Mouse (Mus musculus): ENCODE measurements around the gene Pheta2.

DNA sequence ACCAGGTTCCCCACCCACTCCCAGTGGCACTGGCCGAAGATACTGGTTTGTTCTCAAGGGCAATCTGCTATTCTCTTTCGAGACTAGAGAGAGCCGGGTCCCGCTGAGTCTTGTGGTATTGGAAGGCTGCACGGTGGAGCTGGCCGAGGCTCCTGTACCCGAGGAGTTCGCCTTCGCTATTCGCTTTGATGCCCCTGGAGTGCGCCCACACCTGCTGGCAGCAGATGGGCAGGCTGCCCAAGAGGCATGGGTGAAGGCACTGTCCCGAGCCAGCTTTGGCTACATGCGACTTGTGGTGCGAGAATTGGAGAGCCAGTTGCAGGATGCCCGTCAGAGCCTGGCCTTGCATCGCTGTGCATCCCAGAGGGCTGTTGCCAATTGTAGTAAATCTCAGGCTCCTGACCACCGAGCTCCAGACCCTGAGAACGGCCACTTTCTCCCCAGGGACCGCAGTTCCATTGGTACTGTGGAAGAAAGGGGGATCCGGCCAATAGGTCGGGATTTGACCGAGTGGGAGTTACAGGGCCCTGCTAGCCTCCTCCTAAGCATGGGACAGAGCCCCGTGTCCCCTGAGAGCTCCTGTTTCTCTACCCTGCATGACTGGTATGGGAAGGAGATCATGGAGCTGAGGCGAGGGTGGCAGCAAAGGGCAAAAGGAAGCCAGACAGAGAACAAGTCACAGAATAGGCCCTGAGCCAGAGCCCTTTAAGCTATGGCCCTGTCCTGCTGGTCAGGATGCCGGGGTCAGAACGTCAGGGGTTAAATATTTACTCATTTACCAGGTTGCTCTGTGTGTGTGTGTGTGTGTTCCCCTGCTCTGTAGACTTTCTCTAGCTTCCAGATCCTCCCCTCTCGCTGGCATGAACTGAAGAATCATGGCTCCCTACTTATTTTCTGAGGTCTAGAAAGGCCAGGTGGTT lies 4.9 kb downstream of the Pheta2 start:
- TF ChIP-seq EP300 (IDR thresholded peaks at IDR 0.05) (no peak), CTCF (IDR thresholded peaks at IDR 0.05) (no peak)
